Mouse (Mus musculus) ES-CJ7 (cell line): ENCODE data around the gene Ddx4.

Experiments used
- DNase-seq: peaks from one replicate; pipeline ENCODE4 v3.0.0; 2011; ENCODE audit warnings: low read depth, low spot score

Gene Ddx4

GRCm38 (mm10) chr13:112556501-112556900 lies 95.8 kb downstream of the Ddx4 start:
- no peak for DNase-seq

GRCm38 (mm10) chr13:112553304-112553703 lies 99.0 kb downstream of the Ddx4 start:
- DNase-seq = no peak

- no peak for DNase-seq
Measured at GRCm38 (mm10) chr13:112551641-112552548, 100.4 kb downstream of the Ddx4 start.
